In the genomic region with DNA sequence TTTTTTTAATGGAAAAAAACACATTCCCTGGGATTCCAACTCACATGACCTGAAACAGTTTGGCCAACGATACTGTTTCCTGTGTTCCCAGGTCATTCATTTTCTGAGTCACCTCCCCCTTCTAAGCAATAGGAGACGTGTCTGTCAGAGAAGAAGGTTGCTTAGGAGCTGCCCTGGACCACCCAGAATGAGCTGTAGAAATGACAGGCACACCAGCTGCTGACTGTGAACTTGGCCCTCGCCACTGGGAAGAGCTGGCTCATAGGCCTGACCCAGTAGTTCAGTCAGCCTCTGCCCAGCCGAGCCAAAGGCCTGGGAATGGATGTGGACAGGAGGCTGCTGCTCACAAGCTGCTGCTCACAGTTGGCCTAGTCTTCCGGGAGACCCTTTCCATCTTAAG, we compare ENCODE assay signal across 12 mouse cellular contexts. TPM values are rescaled to one million over a fixed set of nuclear protein-coding genes. Genes with fewer than 3 reads are reported as not detected.
A peak's percentile ranks its signal among the peaks of the same experiment; 100 is the strongest.
DNase-seq lines count a peak whose midpoint lies in the region; TF ChIP-seq lines count a peak whose summit lies in the region.
"Had no signal": no experiment of that assay in that cellular context is flagged by ENCODE, and none has a peak within 500 bp of the region (broad histone marks: within the 10 kb centered on the region; RNA-seq: fewer than 3 reads in every experiment).

No protein-coding gene starts in this region.

- H3K27me3 ChIP-seq in kidney, adult 2 months (replicated peaks; ENCODE audit: control insufficient read depth, insufficient read depth, low read length), result no peaks in the 10 kb centered on the region
- no peaks in the 10 kb centered on the region for H3K27me3 ChIP-seq in embryonic facial prominence, embryonic 10.5 days (replicated peaks; ENCODE audit: low read depth, poor library complexity, severe bottlenecking)
- H3K27me3 ChIP-seq in thymus, adult 2 months (ENCODE audit: control insufficient read depth, insufficient read depth, low read length), result no peaks in the 10 kb centered on the region
- H3K27me3 ChIP-seq: intestine, embryonic 15.5 days had no signal

- no peaks in the 10 kb centered on the region for H3K4me1 ChIP-seq in kidney, adult 2 months (ENCODE audit: control insufficient read depth, insufficient read depth, low read length)
- H3K4me1 ChIP-seq in embryonic facial prominence, embryonic 10.5 days, result peaks cover 90% of the 10 kb centered on the region
- H3K4me1 ChIP-seq in thymus, adult 2 months (replicated peaks; ENCODE audit: control insufficient read depth, insufficient read depth, low read length), result peaks cover 38% of the 10 kb centered on the region

- 50% methylated on average over 5 of the region's 5 CpGs for WGBS in kidney, adult 2 months
- whole genome bisulfite sequencing in embryonic facial prominence, embryonic 10.5 days, result 56% methylated on average over 5 of the region's 5 CpGs
- 90% methylated on average over 5 of the region's 5 CpGs for WGBS in thymus, adult 2 months

- peak; percentile 65 for DNase-seq in kidney, adult 2 months
- DNase-seq in kidney, adult 18-20 months, result no peak
- peak; percentile 63 for DNase-seq in NIH3T3 (ENCODE audit: low read depth)
- peak; percentile 51 for DNase-seq in embryonic facial prominence, embryonic 10.5 days (ENCODE audit: low spot score)
- peak; percentile 49 to 65 for DNase-seq in kidney, postnatal 4 days
- DNase-seq in right cerebral cortex, postnatal 10 days (ENCODE audit: low spot score in 2 of 2), result no peak
- no peak for DNase-seq in left cerebral cortex, adult 11 months (ENCODE audit: low spot score)
- no peak for DNase-seq in thymus, adult 2 months
- DNase-seq: cerebellum, adult 11-12 months; right cerebral cortex, postnatal 25 days had no signal

- H3K27ac ChIP-seq in kidney, adult 2 months (ENCODE audit: insufficient read depth, low read depth, low read length), result no peak overlapping the region; the same call in 1 of the 2 replicates
- no peak overlapping the region for H3K27ac ChIP-seq in embryonic facial prominence, embryonic 10.5 days (replicated peaks)
- no peak overlapping the region for H3K27ac ChIP-seq in thymus, adult 2 months (ENCODE audit: control insufficient read depth, insufficient read depth, low read length)
- H3K27ac ChIP-seq: intestine, embryonic 15.5 days; macrophage had no signal

- H3K4me3 ChIP-seq in kidney, adult 2 months (ENCODE audit: insufficient read depth, low read depth, low read length), result no peak overlapping the region
- no peak overlapping the region for H3K4me3 ChIP-seq in embryonic facial prominence, embryonic 10.5 days
- no peak overlapping the region for H3K4me3 ChIP-seq in thymus, adult 2 months (ENCODE audit: control insufficient read depth, insufficient read depth, low read length)
- H3K4me3 ChIP-seq: intestine, embryonic 15.5 days had no signal

- no peak for TF ChIP-seq CTCF in kidney, adult 2 months (conservative IDR thresholded peaks at IDR 0.05; ENCODE audit: insufficient read depth, insufficient read length, low read depth, low read length)
- TF ChIP-seq CTCF in thymus, adult 2 months (IDR thresholded peaks at IDR 0.05; ENCODE audit: borderline replicate concordance, control insufficient read depth, extremely low read depth, insufficient read depth, low read length, poor library complexity), result no peak

- H3K36me3 ChIP-seq in kidney, adult 2 months (ENCODE audit: control insufficient read depth, insufficient read depth, low read length), result no peaks in the 10 kb centered on the region
- peaks cover 80% of the 10 kb centered on the region for H3K36me3 ChIP-seq in embryonic facial prominence, embryonic 10.5 days (replicated peaks)
- H3K36me3 ChIP-seq in thymus, adult 2 months (ENCODE audit: control insufficient read depth, insufficient read depth, low read length), result no peaks in the 10 kb centered on the region
- H3K36me3 ChIP-seq: intestine, embryonic 15.5 days had no signal

- no peak for TF ChIP-seq POLR2A in kidney, adult 2 months (IDR thresholded peaks at IDR 0.05; ENCODE audit: low read depth, low read length)
- no peak for TF ChIP-seq POLR2A in thymus, adult 2 months (IDR thresholded peaks at IDR 0.05; ENCODE audit: control insufficient read depth, extremely low read depth, insufficient read depth, low read length, poor library complexity)

- H3K9me3 ChIP-seq in embryonic facial prominence, embryonic 10.5 days, result no peaks in the 10 kb centered on the region
- H3K9me3 ChIP-seq: intestine, embryonic 15.5 days had no signal

RNA-seq across cellular contexts. Expression of a gene that starts 57.3 kb away (rescaled TPM):
- 89.1 and 123 TPM in 2 replicates for polyA plus RNA-seq in kidney, adult 2 months (2012; rRNA removed)
- 50.9 and 52.1 TPM in 2 replicates for polyA plus RNA-seq in embryonic facial prominence, embryonic 10.5 days (2016; fragmentation: Nextera tagmentation; extraction: Ambion mirVana)
- polyA plus RNA-seq in thymus, adult 2 months (2012; rRNA removed), result 466 and 519 TPM in 2 replicates

Comparison
In these comparisons a context has a peak if more than half of its experiments do, and no peak if none do; other contexts are left out.
1. DNase-seq: peak in kidney, adult 2 months (single experiment), NIH3T3 (single experiment), embryonic facial prominence, embryonic 10.5 days (single experiment) and kidney, postnatal 4 days (2 of 2); none in kidney, adult 18-20 months (single experiment), right cerebral cortex, postnatal 10 days (0 of 2), left cerebral cortex, adult 11 months (single experiment) and thymus, adult 2 months (single experiment).